Mouse (Mus musculus) heart, postnatal 0 days (tissue): ENCODE data around the gene Ndufs8. TPM values are rescaled to one million over a fixed set of nuclear protein-coding genes. Genes with fewer than 3 reads are reported as not detected.

ENCODE experiments used
- ATAC-seq: fragments of 200-750 bp; cut with Nextera tagmentation; 2 replicates; pipeline ENCODE4 v1.8.0; 2017; ENCODE audit warnings: low read depth, moderate number of reproducible peaks, moderate library complexity; ENCODE audit not compliant: insufficient read depth
- DNase-seq: peaks from one replicate; pipeline ENCODE4 v3.0.0-alpha.2; 2016; ENCODE audit warnings: low spot score
- H3K27ac ChIP-seq: fragments of 300-500 bp; sonication (generic); 2 replicates; pipeline ENCODE4 v1.5.1; 2014; ENCODE audit warnings: low read depth, mild to moderate bottlenecking
- H3K27me3 ChIP-seq: fragments of 300-500 bp; sonication (generic); 2 replicates; pipeline ENCODE4 v1.6.1; 2014; ENCODE audit warnings: low read length, mixed read lengths; ENCODE audit not compliant: control insufficient read depth, insufficient read depth
- H3K36me3 ChIP-seq: fragments of 300-500 bp; sonication (generic); replicated peaks from 2 replicates; pipeline ENCODE4 v1.6.1; 2014; ENCODE audit warnings: low read length, mixed read lengths; ENCODE audit not compliant: control insufficient read depth, insufficient read depth
- H3K4me1 ChIP-seq: fragments of 300-500 bp; sonication (generic); 2 replicates; pipeline ENCODE4 v1.6.1; 2014; ENCODE audit warnings: antibody characterized with exemption; ENCODE audit not compliant: control insufficient read depth, insufficient read depth
- H3K4me2 ChIP-seq: fragments of 300-500 bp; sonication (generic); 2 replicates; pipeline ENCODE4 v1.6.1; 2014; ENCODE audit warnings: low read depth, mild to moderate bottlenecking, low read length, moderate library complexity
- H3K4me3 ChIP-seq: fragments of 300-500 bp; sonication (generic); 2 replicates; pipeline ENCODE4 v1.5.1; 2014; ENCODE audit warnings: low read depth, low read length
- H3K9ac ChIP-seq: fragments of 300-500 bp; sonication (generic); replicated peaks from 2 replicates; pipeline ENCODE4 v1.6.1; 2014; ENCODE audit warnings: low read depth, low read length, mixed read lengths
- H3K9me3 ChIP-seq: fragments of 300-500 bp; sonication (generic); replicated peaks from 2 replicates; pipeline ENCODE4 v1.6.1; 2016; ENCODE audit warnings: low read length; ENCODE audit not compliant: control insufficient read depth
- CTCF ChIP-seq: IDR thresholded peaks from 2 replicates; pipeline ENCODE4 v1.5.1; 2016; ENCODE audit warnings: antibody characterized with exemption, control low read depth, low read depth
- EP300 ChIP-seq: IDR thresholded peaks from 2 replicates; pipeline ENCODE4 v1.6.1; 2016; ENCODE audit warnings: antibody characterized with exemption, low read depth
- WGBS: fragments of 180-500 bp; shearing (Covaris S2); extraction: QIAGEN DNeasy Blood & Tissue Kit; methylation state at CpG from one replicate; pipeline ENCODE4 v1.1.7; 2014; 5-methylcytosine and 5-hydroxymethylcytosine counted together
- polyA plus RNA-seq: library from polyadenylated mRNA; unstranded; fragments of >200 nt; fragmentation: Nextera tagmentation; extraction: Ambion mirVana; gene quantifications from 2 replicates; pipeline ENCODE4 v1.2.1, GENCODE M21; 2015
- total RNA-seq: library from RNA; depleted of rRNA; stranded (reverse); fragments of >200 nt; gene quantifications from 2 replicates; pipeline ENCODE4 v1.2.3, GENCODE M21; 2014; ENCODE audit warnings: low replicate concordance

The Ndufs8 gene
- total and polyA plus RNA-seq, 2 experiments from 2014 or later, result 506 to 681 TPM

DNA sequence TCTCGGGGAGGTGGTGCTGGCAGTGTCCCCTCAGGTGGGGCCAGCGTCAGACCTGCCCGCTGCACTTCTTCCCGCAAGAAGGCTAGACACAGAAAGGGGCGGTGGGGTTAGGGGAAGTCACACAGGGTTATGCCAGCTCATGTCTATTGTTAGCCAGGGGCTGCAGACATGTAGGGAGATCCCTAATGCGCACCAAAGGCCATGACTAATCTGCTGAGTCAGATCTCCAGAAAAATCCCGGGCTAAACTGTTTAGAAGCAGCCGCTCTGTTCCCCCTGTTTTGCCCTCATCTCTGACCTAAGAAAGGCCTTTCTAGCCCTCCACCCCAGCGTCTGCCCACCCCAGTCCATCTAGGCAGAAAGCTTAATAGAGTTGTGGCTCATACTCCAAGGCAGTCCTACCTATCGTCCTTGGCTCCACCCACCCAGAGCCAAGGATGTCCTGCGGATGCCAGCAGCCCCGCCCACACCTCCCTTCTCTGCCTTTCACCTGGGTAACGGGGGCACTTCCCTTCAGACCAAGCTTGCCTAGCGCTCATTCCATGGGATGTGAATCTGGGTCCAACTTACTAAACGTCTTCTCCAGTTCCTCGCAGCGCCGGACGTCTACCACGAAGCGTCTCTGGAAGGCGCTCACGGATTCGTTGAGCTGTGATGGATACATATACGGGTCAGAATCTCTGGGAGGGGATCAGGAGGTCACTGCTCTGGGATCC, 8.8 kb downstream of the Ndufs8 start:
- no peak overlapping the region for H3K9ac ChIP-seq
- peak overlapping the region; percentile 80; the same call in 1 of the 2 replicates for H3K4me2 ChIP-seq
- no peaks in the 10 kb centered on the region for H3K9me3 ChIP-seq
- 84% methylated on average over 25 of the region's 25 CpGs for WGBS
- DNase-seq (no peak), ATAC-seq (no peak)
- TF ChIP-seq CTCF (no peak), EP300 (no peak)
- H3K36me3 ChIP-seq, result peaks cover 37% of the 10 kb centered on the region
- no peaks in the 10 kb centered on the region for H3K27me3 ChIP-seq
- peaks cover 5% of the 10 kb centered on the region; the same call in 1 of the 2 replicates for H3K4me1 ChIP-seq
- H3K27ac ChIP-seq, result no peak overlapping the region
- no peak overlapping the region for H3K4me3 ChIP-seq

- Histone ChIP-seq H3K36me3 (peaks cover 35% of the 10 kb centered on the region), H3K4me2 (no peak overlapping the region), H3K27ac (no peak overlapping the region), H3K9ac (no peak overlapping the region), H3K9me3 (no peaks in the 10 kb centered on the region), H3K4me3 (no peak overlapping the region), H3K27me3 (no peaks in the 10 kb centered on the region), H3K4me1 (peaks cover 5% of the 10 kb centered on the region; the same call in 1 of the 2 replicates)
- no peak for ATAC-seq
- DNase-seq, result no peak
- WGBS, result 85% methylated on average over 12 of the region's 12 CpGs
- no peak for TF ChIP-seq CTCF
Measured at GRCm38 (mm10) chr19:3902966-3903365, 9.6 kb downstream of the Ndufs8 start.

DNA sequence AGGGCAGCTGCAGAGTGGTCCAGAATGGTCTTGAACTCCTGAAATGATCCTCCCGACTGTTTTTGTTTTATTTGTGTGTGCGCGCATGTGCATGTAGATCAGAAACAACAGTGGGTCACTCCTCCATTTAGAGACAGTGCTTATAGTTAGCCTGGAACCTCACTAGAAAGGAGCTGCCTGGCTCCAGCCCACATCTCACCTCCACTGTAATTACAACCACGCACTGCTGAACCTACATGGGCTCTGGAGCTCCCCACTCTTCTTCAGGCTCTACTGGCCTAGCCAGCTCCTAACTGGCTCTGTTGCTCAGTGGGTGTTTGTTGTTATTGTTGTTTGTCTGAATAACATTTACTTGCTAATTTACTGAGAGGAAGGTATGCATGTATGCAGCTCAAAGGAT, 13.0 kb downstream of the Ndufs8 start:
- no peak for ATAC-seq
- no peak for TF ChIP-seq EP300
- TF ChIP-seq CTCF, result no peak
- Histone ChIP-seq H3K9me3 (no peaks in the 10 kb centered on the region), H3K27me3 (no peaks in the 10 kb centered on the region), H3K4me2 (no peak overlapping the region), H3K27ac (no peak overlapping the region), H3K4me3 (no peak overlapping the region), H3K36me3 (peaks cover 67% of the 10 kb centered on the region), H3K9ac (no peak overlapping the region), H3K4me1 (no peaks in the 10 kb centered on the region)
- 93% methylated on average over 4 of the region's 4 CpGs for WGBS
- no peak for DNase-seq

DNA sequence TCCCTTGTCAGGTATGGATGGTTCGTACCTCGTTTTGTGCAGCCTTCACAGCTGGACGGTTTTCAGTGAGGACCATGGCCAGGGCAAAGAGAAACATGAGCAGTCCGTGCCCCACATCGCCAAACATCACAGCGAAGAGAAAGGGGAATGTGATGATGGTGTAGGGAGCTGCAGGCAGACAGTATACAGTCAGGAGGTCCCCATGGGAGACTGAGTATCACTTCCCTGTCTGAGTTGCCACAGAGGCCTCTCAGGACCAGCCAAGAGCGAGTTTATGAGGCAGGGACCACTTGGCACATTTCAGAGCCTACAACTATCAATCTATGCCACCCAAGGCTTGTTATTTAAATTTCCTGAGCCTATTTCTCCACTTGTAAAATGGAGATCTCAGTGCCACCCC, 13.6 kb downstream of the Ndufs8 start:
- ATAC-seq, result no peak
- WGBS, result 92% methylated on average over 7 of the region's 7 CpGs

DNA sequence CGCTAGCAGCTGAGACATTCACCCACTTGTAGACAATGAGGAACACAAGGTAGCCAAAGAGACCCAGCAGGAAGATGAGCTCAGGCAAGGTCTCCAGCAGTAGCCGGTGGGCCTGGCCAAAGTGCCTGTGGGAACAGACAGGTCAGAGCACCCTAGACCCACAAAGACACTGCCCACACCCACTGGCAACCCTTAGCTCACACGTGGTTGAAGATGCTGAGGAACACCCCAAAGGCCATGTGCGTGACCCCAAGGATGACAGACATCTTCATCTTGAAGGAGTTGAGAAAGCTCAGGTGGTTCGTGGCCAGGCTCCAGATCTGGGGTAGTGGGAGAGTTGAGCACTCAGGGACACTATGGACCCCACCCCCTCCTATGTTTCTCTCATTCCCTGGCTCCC, 15.0 kb downstream of the Ndufs8 start:
- no peaks in the 10 kb centered on the region for H3K27me3 ChIP-seq
- H3K4me3 ChIP-seq, result no peak overlapping the region
- peaks cover 73% of the 10 kb centered on the region for H3K36me3 ChIP-seq
- no peak overlapping the region for H3K9ac ChIP-seq
- no peak overlapping the region for H3K27ac ChIP-seq
- WGBS, result 95% methylated on average over 5 of the region's 5 CpGs
- ATAC-seq, result no peak
- TF ChIP-seq EP300 (no peak), CTCF (no peak)
- H3K4me1 ChIP-seq, result no peaks in the 10 kb centered on the region
- no peak overlapping the region for H3K4me2 ChIP-seq
- DNase-seq, result no peak
- H3K9me3 ChIP-seq, result no peaks in the 10 kb centered on the region

More for the DNA sequence above, 13.6 kb downstream of the Ndufs8 start:
- H3K9me3 ChIP-seq, result no peaks in the 10 kb centered on the region
- peaks cover 72% of the 10 kb centered on the region for H3K36me3 ChIP-seq
- H3K9ac ChIP-seq, result no peak overlapping the region
- no peak overlapping the region for H3K4me3 ChIP-seq
- TF ChIP-seq CTCF (no peak), EP300 (no peak)
- no peak for DNase-seq
- no peaks in the 10 kb centered on the region for H3K27me3 ChIP-seq
- no peak overlapping the region for H3K27ac ChIP-seq
- no peaks in the 10 kb centered on the region for H3K4me1 ChIP-seq
- no peak overlapping the region for H3K4me2 ChIP-seq

DNA sequence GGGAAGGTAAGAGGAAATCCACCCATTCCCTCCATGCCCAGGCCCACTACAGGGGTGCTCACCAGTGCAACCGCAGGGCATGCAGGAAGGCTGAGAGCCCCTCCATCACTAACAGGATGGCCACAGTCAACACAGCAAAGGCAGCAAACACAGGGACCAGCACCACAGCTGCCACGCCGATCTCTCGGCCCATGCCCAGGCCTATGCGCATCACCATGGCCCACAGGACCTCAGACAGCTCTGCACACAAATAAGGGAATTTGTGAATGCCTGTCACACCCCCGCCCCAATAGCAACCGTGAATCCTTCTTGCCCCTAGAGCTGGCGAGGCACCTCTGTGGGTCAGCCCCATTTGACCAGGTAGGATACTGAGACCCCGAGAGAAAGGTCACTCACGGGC, 16.4 kb downstream of the Ndufs8 start:
- H3K27me3 ChIP-seq, result no peaks in the 10 kb centered on the region
- no peak overlapping the region for H3K27ac ChIP-seq
- no peak overlapping the region for H3K4me3 ChIP-seq
- H3K9ac ChIP-seq, result no peak overlapping the region
- no peak overlapping the region for H3K4me2 ChIP-seq
- ATAC-seq (no peak), DNase-seq (no peak)
- H3K9me3 ChIP-seq, result no peaks in the 10 kb centered on the region
- H3K36me3 ChIP-seq, result peaks cover 73% of the 10 kb centered on the region
- H3K4me1 ChIP-seq, result no peaks in the 10 kb centered on the region
- TF ChIP-seq CTCF (no peak), EP300 (no peak)
- 93% methylated on average over 10 of the region's 10 CpGs for WGBS
